Mouse (Mus musculus) E14TG2a.4 (cell line): ENCODE results near the gene Osbpl7.
A peak's percentile ranks its signal among the peaks of the same experiment; 100 is the strongest.

Experiments
- CTCF ChIP-seq: conservative IDR thresholded peaks from 2 replicates; pipeline ENCODE4 v1.5.1; 2014; ENCODE audit warnings: low read length
- NANOG ChIP-seq: IDR thresholded peaks from 2 replicates; pipeline ENCODE4 v1.6.1; 2014; ENCODE audit warnings: borderline replicate concordance, low read length, mixed read lengths

DNA sequence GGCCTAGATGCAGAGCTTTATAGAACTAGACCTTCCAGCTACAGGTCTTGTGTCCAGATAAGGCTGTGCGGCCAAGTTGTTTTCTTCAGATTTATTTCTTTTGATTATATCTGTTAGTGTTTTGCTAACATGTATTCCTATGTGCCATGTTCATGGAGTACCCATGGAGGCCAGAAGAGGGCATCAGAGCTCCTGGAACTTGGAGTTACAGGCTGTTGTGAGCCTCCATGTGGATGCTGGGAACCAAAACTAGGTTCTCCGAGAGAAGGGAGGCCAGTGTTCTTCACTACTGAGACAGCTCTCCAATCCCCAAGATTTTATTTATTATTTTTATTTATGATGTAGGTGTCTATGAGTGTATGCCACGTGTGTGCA is 13.5 kb downstream of the Osbpl7 start:
- TF ChIP-seq CTCF, result peak; percentile 58
- TF ChIP-seq NANOG, result no peak
